Mouse (Mus musculus): ENCODE measurements at regions not wholly inside any gene's neighbourhood (a gene's known extent, or its start where the extent isn't known, plus 50 kb on each side); places are given as distances from the start of the nearest gene placed in this dataset.

- Histone ChIP-seq H3K4me1 (no peaks in the 10 kb centered on the region), H3K9ac (no peak overlapping the region), H3K9me3 (no peaks in the 10 kb centered on the region), H3K36me3 (no peaks in the 10 kb centered on the region), H3K27ac (no peak overlapping the region), H3K4me2 (no peak overlapping the region), H3K4me3 (no peak overlapping the region), H3K27me3 (no peaks in the 10 kb centered on the region)
- 68% methylated on average over 6 of the region's 6 CpGs for WGBS
- no peak for ATAC-seq (ENCODE audit: insufficient number of reproducible peaks, insufficient read depth, low FRiP score, low TSS enrichment, low read depth)
These were observed 194.5 kb downstream of the Gm5426 start for GRCm38 (mm10) chr10:96330639-96331487.

- no peaks in the 10 kb centered on the region for H3K27me3 ChIP-seq
- no peak for ATAC-seq (ENCODE audit: insufficient number of reproducible peaks, insufficient read depth, low FRiP score, low TSS enrichment, low read depth)
- H3K36me3 ChIP-seq, result no peaks in the 10 kb centered on the region
- no peak overlapping the region for H3K4me3 ChIP-seq
- H3K9ac ChIP-seq, result no peak overlapping the region
- 82% methylated on average over 10 of the region's 10 CpGs for WGBS
- no peak overlapping the region for H3K4me2 ChIP-seq
- H3K9me3 ChIP-seq, result no peaks in the 10 kb centered on the region
- H3K27ac ChIP-seq, result no peak overlapping the region
- no peaks in the 10 kb centered on the region for H3K4me1 ChIP-seq
These were observed 196.4 kb downstream of the Gm5426 start for GRCm38 (mm10) chr10:96332731-96333201.

GRCm38 (mm10) chr10:96333224-96333623 is 196.8 kb downstream of the Gm5426 start:
- ATAC-seq (ENCODE audit: insufficient number of reproducible peaks, insufficient read depth, low FRiP score, low TSS enrichment, low read depth), result no peak
- no peaks in the 10 kb centered on the region for H3K27me3 ChIP-seq
- H3K9me3 ChIP-seq, result no peaks in the 10 kb centered on the region
- no peak overlapping the region for H3K4me2 ChIP-seq
- 73% methylated on average over 6 of the region's 6 CpGs for WGBS
- no peak overlapping the region for H3K4me3 ChIP-seq
- H3K36me3 ChIP-seq, result no peaks in the 10 kb centered on the region
- no peak overlapping the region for H3K9ac ChIP-seq
- H3K27ac ChIP-seq, result no peak overlapping the region
- no peaks in the 10 kb centered on the region for H3K4me1 ChIP-seq

- H3K4me1 ChIP-seq, result no peaks in the 10 kb centered on the region
- H3K4me2 ChIP-seq, result no peak overlapping the region
- ATAC-seq (ENCODE audit: insufficient number of reproducible peaks, insufficient read depth, low FRiP score, low TSS enrichment, low read depth), result no peak
- no peak overlapping the region for H3K4me3 ChIP-seq
- no peaks in the 10 kb centered on the region for H3K36me3 ChIP-seq
- 87% methylated on average over 3 of the region's 3 CpGs for WGBS
- H3K27ac ChIP-seq, result no peak overlapping the region
- H3K9ac ChIP-seq, result no peak overlapping the region
- H3K9me3 ChIP-seq, result no peaks in the 10 kb centered on the region
- no peaks in the 10 kb centered on the region for H3K27me3 ChIP-seq
These were observed 199.9 kb downstream of the Gm5426 start for GRCm38 (mm10) chr10:96336271-96336670.

- Histone ChIP-seq H3K9me3 (no peaks in the 10 kb centered on the region), H3K27ac (no peak overlapping the region), H3K4me2 (no peak overlapping the region), H3K36me3 (no peaks in the 10 kb centered on the region), H3K27me3 (no peaks in the 10 kb centered on the region), H3K4me3 (no peak overlapping the region), H3K4me1 (no peaks in the 10 kb centered on the region), H3K9ac (no peak overlapping the region)
- ATAC-seq (ENCODE audit: insufficient number of reproducible peaks, insufficient read depth, low FRiP score, low TSS enrichment, low read depth), result no peak
- WGBS, result 76% methylated on average over 9 of the region's 9 CpGs
These were observed 200.8 kb downstream of the Gm5426 start for GRCm38 (mm10) chr10:96337088-96337666.

- Histone ChIP-seq H3K9me3 (no peaks in the 10 kb centered on the region), H3K27me3 (no peaks in the 10 kb centered on the region), H3K4me1 (no peaks in the 10 kb centered on the region), H3K9ac (no peak overlapping the region), H3K4me2 (no peak overlapping the region), H3K4me3 (no peak overlapping the region), H3K27ac (no peak overlapping the region), H3K36me3 (no peaks in the 10 kb centered on the region)
- WGBS, result 90% methylated on average over 7 of the region's 7 CpGs
- no peak for ATAC-seq (ENCODE audit: insufficient number of reproducible peaks, insufficient read depth, low FRiP score, low TSS enrichment, low read depth)
These were observed 201.6 kb downstream of the Gm5426 start for GRCm38 (mm10) chr10:96337797-96338608.

- Histone ChIP-seq H3K4me2 (no peak overlapping the region), H3K36me3 (no peaks in the 10 kb centered on the region), H3K27ac (no peak overlapping the region), H3K9me3 (no peaks in the 10 kb centered on the region), H3K9ac (no peak overlapping the region), H3K4me1 (no peaks in the 10 kb centered on the region), H3K4me3 (no peak overlapping the region), H3K27me3 (no peaks in the 10 kb centered on the region)
- ATAC-seq (ENCODE audit: insufficient number of reproducible peaks, insufficient read depth, low FRiP score, low TSS enrichment, low read depth), result no peak
- WGBS, result 71% methylated on average over 2 of the region's 2 CpGs
These were observed 202.2 kb downstream of the Gm5426 start for GRCm38 (mm10) chr10:96338609-96338978.

GRCm38 (mm10) chr10:96342476-96342875 is 206.1 kb downstream of the Gm5426 start:
- no peaks in the 10 kb centered on the region for H3K27me3 ChIP-seq
- H3K4me2 ChIP-seq, result no peak overlapping the region
- no peak for ATAC-seq (ENCODE audit: insufficient number of reproducible peaks, insufficient read depth, low FRiP score, low TSS enrichment, low read depth)
- no peaks in the 10 kb centered on the region for H3K9me3 ChIP-seq
- no peaks in the 10 kb centered on the region for H3K4me1 ChIP-seq
- no peak overlapping the region for H3K27ac ChIP-seq
- WGBS, result 73% methylated on average over 3 of the region's 3 CpGs
- H3K36me3 ChIP-seq, result no peaks in the 10 kb centered on the region
- H3K9ac ChIP-seq, result no peak overlapping the region
- H3K4me3 ChIP-seq, result no peak overlapping the region

- Histone ChIP-seq H3K4me2 (no peak overlapping the region), H3K27ac (no peak overlapping the region), H3K27me3 (no peaks in the 10 kb centered on the region), H3K9me3 (no peaks in the 10 kb centered on the region), H3K4me1 (no peaks in the 10 kb centered on the region), H3K36me3 (no peaks in the 10 kb centered on the region), H3K9ac (no peak overlapping the region), H3K4me3 (no peak overlapping the region)
- 89% methylated on average over 2 of the region's 2 CpGs for WGBS
- ATAC-seq (ENCODE audit: insufficient number of reproducible peaks, insufficient read depth, low FRiP score, low TSS enrichment, low read depth), result no peak
These were observed 207.3 kb downstream of the Gm5426 start for GRCm38 (mm10) chr10:96343666-96344065.

GRCm38 (mm10) chr10:96350692-96351091 is 214.3 kb downstream of the Gm5426 start:
- ATAC-seq (ENCODE audit: insufficient number of reproducible peaks, insufficient read depth, low FRiP score, low TSS enrichment, low read depth), result no peak
- no peaks in the 10 kb centered on the region for H3K36me3 ChIP-seq
- no peaks in the 10 kb centered on the region for H3K9me3 ChIP-seq
- WGBS, result 84% methylated on average over 4 of the region's 4 CpGs
- H3K27me3 ChIP-seq, result no peaks in the 10 kb centered on the region
- H3K4me1 ChIP-seq, result no peaks in the 10 kb centered on the region
- no peak overlapping the region for H3K4me3 ChIP-seq
- no peak overlapping the region for H3K4me2 ChIP-seq
- no peak overlapping the region for H3K9ac ChIP-seq
- H3K27ac ChIP-seq, result no peak overlapping the region

GRCm38 (mm10) chr10:96351320-96351719 is 214.9 kb downstream of the Gm5426 start:
- no peak overlapping the region for H3K4me2 ChIP-seq
- H3K4me3 ChIP-seq, result no peak overlapping the region
- ATAC-seq (ENCODE audit: insufficient number of reproducible peaks, insufficient read depth, low FRiP score, low TSS enrichment, low read depth), result no peak
- no peaks in the 10 kb centered on the region for H3K27me3 ChIP-seq
- no peaks in the 10 kb centered on the region for H3K4me1 ChIP-seq
- H3K27ac ChIP-seq, result no peak overlapping the region
- WGBS, result 84% methylated on average over 7 of the region's 7 CpGs
- no peaks in the 10 kb centered on the region for H3K9me3 ChIP-seq
- no peak overlapping the region for H3K9ac ChIP-seq
- no peaks in the 10 kb centered on the region for H3K36me3 ChIP-seq

All from embryonic facial prominence, embryonic 13.5 days (tissue).